Mouse (Mus musculus): ENCODE results near the gene Fanca. TPM values are rescaled to one million over a fixed set of nuclear protein-coding genes. Genes with fewer than 3 reads are reported as not detected.

Fanca gene
- 59.7 and 102 TPM in 2 replicates for polyA plus RNA-seq (2012; ENCODE audit: low replicate concordance)

DNA sequence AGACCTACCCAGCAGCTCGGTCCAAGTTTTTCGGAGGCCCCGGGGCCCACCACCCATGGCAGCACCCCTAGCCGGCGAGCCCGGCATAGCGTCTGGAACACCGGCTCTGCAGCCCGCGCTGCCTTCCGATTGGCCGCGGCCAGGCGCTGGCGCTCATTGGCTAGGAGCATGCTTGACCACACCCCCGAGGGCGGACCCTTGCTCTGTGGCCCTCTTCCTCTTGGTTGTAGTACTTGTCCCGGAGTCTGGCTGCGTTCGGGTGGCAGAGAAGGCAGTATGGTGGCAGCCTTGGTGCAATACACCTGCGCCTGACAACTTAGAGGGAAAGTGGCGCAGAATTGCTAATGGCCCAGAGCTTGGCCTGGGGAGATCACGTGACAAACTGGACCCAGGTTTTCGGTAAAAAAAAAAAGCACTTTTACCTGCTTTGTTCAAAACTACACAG is at the start of gene Fanca:
Gene Fanca, minus strand, starts transcription at position 110 of the 445 bp plus-strand sequence.

DNA sequence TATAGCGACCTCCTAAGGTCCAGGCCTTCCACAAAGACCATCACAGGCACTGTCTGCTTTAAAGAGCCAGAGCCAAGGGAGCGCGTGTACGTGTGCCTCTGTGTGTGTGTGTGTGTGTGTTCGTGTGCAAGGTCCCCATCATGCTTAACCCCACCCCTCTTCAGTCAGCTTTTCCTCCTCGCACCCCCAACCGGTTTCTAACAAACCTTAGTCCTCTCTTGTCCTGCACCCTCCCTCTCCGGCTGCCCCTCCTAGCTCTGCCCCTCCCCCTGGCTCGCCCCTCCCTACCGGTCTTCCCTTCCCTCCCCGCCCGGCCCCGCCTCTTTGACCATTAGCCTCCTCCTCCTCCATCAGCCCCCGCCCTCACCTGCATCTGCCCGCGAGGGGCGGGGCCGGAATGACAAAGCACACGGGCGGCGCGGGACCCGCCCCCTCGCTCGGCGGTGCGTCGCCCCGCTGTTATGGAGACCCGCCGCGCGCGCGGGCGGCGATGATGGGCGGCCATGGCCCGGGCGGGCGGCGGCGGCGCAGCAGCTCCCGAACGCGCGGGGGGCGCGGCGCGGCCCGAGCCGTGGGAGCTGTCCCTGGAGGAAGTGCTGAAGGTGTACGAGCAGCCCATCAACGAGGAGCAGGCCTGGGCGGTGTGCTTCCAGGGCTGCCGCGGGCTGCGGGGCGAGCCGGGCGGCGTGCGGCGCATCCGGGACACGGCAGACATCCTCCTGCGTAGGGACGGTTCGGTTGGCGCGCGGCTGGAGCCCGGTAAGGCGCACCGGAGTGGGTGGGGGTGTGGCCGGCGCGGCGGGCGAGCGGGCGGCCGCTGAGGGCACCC is 14.1 kb upstream of the Fanca start, which contains the start of gene Spire2:
Gene Spire2, plus strand, starts transcription at position 452 of the 829 bp plus-strand sequence.

DNA sequence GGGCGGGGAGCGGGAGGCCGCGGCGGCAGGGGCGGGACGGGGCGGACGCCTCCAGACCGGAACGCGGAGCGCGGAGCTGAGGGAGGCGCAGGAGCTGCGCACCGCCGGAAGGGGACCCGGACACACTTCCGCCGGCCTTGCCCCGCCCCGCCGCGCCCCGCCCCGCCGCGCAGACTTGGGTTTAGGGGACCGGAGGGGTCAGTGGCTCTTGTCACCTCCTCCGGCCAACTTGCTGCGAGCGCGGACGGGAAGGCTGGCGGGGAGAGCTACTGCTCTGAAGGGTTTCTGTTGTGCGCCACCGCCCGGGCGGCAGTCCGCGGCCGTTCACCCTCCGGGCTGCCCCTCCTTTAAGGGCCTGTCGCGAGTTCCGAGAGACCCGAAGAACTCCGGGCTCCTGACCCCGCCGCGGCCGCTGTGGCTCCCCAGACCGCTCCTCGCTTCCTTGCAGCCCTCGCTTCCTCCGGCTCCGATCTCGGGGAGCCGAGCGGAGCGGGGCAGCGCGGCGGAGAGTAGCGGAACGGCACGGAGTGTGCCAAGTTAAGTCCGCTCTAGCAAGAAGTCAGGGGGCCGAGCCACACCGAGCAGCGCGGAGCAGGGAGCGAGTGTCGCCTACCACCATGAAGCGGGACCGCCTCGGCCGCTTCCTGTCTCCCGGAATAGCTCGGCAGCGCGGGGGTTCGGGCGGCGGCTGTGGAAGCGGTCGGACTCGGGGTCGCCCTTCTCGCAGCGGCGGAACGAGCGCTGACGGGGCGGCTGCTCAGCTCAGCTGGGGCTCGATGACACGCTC is 64.1 kb downstream of the Fanca start, which contains the start of the genes Zfp276 and Vps9d1:
Gene Zfp276, plus strand, starts transcription at position 97 of the 787 bp plus-strand sequence.
Gene Vps9d1, minus strand, starts transcription at position 250 of the 787 bp plus-strand sequence.

DNA sequence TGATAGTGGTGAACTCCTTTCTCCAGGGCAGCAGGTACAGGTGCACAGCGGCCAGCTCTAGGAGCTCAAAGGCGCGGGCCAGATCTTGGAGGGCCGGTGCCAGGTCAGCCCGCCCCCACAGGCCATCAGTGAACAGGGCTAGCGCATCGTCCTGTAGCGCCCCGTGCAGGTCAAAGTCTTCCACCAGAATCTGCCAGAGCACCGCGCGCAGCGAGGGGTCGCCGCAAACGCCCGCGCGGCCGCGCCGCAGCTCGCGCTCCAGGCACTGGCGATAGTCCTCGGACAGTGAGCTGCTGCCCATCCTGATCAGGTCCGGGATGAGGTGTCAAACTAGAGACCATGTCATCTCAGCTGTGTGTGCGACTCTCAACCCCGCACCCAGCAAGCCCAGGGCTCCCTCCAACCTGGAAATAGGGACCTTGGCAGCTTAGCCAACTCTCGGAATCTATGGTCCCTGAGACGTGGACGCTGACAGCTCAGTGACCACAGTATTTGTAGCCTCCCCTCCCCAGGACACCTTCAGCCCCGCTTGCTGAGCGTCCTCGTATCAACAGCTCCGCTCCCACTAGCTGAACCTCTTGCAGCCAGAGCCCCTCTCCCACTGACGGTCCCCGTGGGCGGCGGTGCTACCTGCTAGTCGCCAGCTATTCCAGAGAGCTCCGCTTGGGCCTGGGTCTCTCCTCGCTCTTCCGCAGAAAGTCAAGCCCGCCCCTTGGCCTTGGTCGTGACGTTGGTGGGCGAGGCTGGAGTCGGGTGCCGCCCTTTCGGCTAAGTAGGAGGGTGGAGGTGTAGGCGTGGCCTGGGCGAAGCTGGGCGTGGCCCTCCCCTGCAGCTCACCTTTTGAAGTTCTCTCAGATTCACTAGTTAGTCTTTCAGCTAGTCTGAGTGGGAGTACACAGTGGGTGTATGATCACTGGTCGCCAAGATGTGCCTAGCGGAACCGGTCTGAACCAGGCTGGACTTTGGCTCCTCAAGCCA is 82.6 kb downstream of the Fanca start, which contains the start of gene Spata2l:
Gene Spata2l, minus strand, starts transcription at position 714 of the 978 bp plus-strand sequence.

DNA sequence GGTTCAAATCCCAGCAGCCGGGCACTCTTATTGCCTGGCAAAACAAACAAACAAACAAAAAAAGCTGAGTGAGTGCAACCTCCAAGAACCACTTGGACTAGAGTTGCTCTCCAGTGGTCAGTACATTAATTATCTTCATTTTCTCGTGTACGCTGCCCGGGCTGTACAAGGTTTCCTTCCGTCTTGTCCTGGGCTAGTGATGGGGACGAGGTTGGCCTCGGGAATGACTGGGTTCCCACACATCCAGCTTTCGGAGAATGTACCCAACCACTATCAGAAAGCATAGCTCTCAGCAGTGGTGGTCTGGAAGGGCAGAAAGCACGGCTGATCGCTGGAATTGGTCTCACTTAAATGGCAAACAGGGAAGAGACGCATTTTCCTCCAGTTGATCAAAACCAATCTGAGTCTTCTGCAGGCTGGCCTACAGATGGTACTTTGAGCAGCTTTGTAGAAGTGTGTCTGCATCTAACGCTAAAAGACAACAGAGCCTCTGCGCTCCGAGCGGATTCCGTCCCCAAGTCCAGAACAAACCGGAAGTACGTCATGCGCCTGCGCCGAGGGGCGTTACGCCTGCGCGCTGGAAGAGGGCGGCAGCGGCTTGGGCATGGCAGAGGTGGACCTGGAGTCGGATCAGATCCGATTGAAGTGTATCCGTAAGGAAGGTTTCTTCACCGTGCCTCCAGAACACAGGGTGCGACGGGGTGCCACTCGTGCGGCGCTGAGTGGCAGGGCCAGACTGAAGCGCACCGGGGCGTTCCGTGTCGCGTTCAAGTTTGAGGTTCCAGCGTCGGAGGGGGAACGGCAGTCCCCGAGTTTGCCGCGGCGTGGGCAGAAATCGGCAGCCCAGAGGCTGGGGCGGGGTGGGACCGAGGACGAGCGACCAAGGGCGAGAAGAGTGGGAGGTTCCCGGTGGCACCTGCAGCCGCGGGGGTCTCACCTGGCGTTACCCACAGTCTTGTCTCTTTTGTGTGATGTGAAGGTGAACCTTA is 93.8 kb downstream of the Fanca start, which contains the start of gene Cdk10:
Gene Cdk10, plus strand, starts transcription at position 565 of the 989 bp plus-strand sequence.

Other genes starting within 250 kb of the Fanca start
- gene Rpl13, start 216.2 kb downstream of the Fanca start, polyA plus RNA-seq (2012; ENCODE audit: low replicate concordance): 1,950 and 2,595 TPM in 2 replicates
- gene Cpne7, start 201.2 kb downstream of the Fanca start, polyA plus RNA-seq (2012; ENCODE audit: low replicate concordance): 0.67 and 1.0 TPM in 2 replicates
- not detected in 2 replicates for gene Sult5a1, start 160.3 kb downstream of the Fanca start, polyA plus RNA-seq (2012; ENCODE audit: low replicate concordance)
- not detected in 2 replicates for gene Dpep1, start 132.3 kb downstream of the Fanca start, polyA plus RNA-seq (2012; ENCODE audit: low replicate concordance)
- 12.2 and 40.3 TPM in 2 replicates for gene Chmp1a, start 105.8 kb downstream of the Fanca start, polyA plus RNA-seq (2012; ENCODE audit: low replicate concordance)
- 0.13 TPM in 1 of 2 replicates, not detected in the other for gene Spata33, start 105.7 kb downstream of the Fanca start, polyA plus RNA-seq (2012; ENCODE audit: low replicate concordance)
- 83.3 and 109 TPM in 2 replicates for gene Cdk10, start 93.7 kb downstream of the Fanca start, polyA plus RNA-seq (2012; ENCODE audit: low replicate concordance)
- gene Spata2l, start 82.3 kb downstream of the Fanca start, polyA plus RNA-seq (2012; ENCODE audit: low replicate concordance): 1.6 and 4.9 TPM in 2 replicates
- 17.4 and 19.2 TPM in 2 replicates for gene Zfp276, start 64.4 kb downstream of the Fanca start, polyA plus RNA-seq (2012; ENCODE audit: low replicate concordance)
- gene Vps9d1, start 64.2 kb downstream of the Fanca start, polyA plus RNA-seq (2012; ENCODE audit: low replicate concordance): 114 and 146 TPM in 2 replicates
- gene Spire2, start 14.1 kb upstream of the Fanca start, polyA plus RNA-seq (2012; ENCODE audit: low replicate concordance): 11.3 and 11.8 TPM in 2 replicates
- gene Tcf25, start 55.2 kb upstream of the Fanca start, polyA plus RNA-seq (2012; ENCODE audit: low replicate concordance): 70.8 and 102 TPM in 2 replicates
- gene Mc1r, start 88.5 kb upstream of the Fanca start, polyA plus RNA-seq (2012; ENCODE audit: low replicate concordance): 0.08 TPM in 1 of 2 replicates, not detected in the other
- 2.9 and 4.1 TPM in 2 replicates for gene Tubb3, start 92.8 kb upstream of the Fanca start, polyA plus RNA-seq (2012; ENCODE audit: low replicate concordance)
- gene Def8, start 105.0 kb upstream of the Fanca start, polyA plus RNA-seq (2012; ENCODE audit: low replicate concordance): 4.7 and 24.1 TPM in 2 replicates
- gene Afg3l1, start 159.3 kb upstream of the Fanca start, polyA plus RNA-seq (2012; ENCODE audit: low replicate concordance): 15.0 and 16.4 TPM in 2 replicates
- gene Dbndd1, start 196.9 kb upstream of the Fanca start, polyA plus RNA-seq (2012; ENCODE audit: low replicate concordance): not detected in 2 replicates
- gene Gas8, start 200.3 kb upstream of the Fanca start, polyA plus RNA-seq (2012; ENCODE audit: low replicate concordance): 5.5 and 7.9 TPM in 2 replicates